Mouse (Mus musculus): ENCODE measurements around the gene Apba3. TPM values are rescaled to one million over a fixed set of nuclear protein-coding genes. Genes with fewer than 3 reads are reported as not detected.

Gene Apba3
- polyA plus RNA-seq, 1 experiment from 2014 or later, result 55.7 TPM

DNA sequence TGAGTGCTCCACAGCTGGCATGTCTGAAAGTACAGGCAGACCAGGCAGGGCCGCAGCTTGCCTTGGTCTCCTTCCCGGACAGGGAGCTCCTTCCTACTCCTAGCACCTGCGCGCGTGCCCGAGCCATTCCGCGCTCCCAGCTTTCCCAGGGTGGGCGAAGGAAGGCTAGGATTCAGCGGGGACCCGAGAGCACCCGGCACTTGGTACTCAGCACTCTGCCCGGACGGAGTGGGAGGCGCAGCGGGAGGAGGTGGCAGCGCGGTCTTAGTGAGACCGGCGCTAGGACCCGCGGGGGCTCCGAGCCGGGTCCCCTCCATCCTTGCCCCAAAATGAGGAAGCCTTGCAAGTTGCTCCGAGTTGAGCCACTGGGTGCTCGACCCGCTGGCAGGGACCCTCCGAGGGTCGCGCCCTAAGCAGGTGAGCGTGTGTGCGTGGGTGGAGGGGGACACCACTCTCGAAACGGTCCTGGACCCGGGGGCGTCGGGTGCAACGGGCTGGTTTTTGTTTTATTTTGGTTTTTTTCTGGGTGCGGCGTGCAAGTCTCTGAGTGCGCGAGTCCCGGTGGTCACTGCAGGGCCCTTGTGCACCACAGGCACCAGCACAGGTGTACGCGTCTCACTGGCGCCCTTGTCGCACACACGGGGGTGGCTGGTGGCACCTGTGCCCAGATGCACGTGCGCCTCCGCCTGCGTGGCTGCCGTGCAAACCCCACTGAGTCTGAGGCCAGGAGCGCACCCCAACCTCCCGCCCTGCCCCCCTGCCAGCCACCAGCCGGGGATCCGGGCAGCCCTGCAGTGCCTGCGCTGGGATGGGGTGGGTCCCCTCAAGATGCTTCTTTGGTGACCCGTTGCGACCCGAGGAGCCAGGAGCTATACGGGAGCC lies 9.4 kb upstream of the Apba3 start:
- ATAC-seq (replicated peaks; ENCODE audit: low FRiP score, low read depth), result no peak
- Histone ChIP-seq H3K4me1 (replicated peaks; ENCODE audit: insufficient read depth, low read length) (peaks cover 13% of the 10 kb centered on the region; the same call in 1 of the 2 replicates), H3K9me3 (replicated peaks; ENCODE audit: low read length) (no peaks in the 10 kb centered on the region; the same call in 1 of the 2 replicates), H3K36me3 (ENCODE audit: insufficient read depth, low read length) (peaks cover 2% of the 10 kb centered on the region; the same call in 1 of the 2 replicates), H3K4me3 (replicated peaks; ENCODE audit: low read depth, low read length) (peak overlapping the region; percentile 32), H3K9ac (ENCODE audit: low read depth, low read length) (peak overlapping the region; percentile 51), H3K27ac (no peak overlapping the region), H3K27me3 (ENCODE audit: insufficient read depth, low read length) (peaks cover 13% of the 10 kb centered on the region), H3K4me2 (ENCODE audit: low read length) (peak overlapping the region; percentile 83)
- 2% methylated on average over 62 of the region's 62 CpGs for WGBS
- peak; percentile 24 for DNase-seq (ENCODE audit: low spot score)
- TF ChIP-seq CTCF (IDR thresholded peaks at IDR 0.05; ENCODE audit: low read depth), result no peak

DNA sequence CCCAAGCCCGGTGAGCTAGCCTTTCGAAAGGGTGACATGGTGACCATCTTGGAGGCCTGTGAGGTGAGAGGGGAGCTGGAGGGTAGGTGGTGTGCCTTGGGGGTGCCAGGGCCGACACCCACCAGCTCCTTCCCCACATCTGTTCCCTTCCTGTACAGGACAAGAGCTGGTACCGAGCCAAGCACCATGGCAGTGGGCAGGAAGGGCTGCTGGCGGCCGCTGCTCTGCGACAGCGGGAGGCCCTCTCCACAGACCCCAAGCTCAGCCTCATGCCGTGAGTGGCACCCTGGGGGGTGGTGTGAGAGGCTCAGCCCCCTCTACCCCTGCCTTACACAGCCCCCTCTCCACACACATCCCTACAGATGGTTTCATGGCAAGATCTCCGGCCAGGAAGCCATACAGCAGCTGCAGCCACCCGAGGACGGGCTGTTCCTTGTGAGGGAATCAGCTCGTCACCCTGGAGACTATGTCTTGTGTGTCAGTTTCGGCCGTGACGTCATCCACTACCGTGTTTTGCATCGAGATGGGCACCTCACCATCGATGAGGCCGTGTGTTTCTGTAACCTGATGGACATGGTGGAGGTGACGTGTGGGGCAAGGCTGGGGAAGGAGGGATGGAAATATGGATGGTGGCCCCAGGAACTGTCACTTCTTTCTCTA lies 7.4 kb upstream of the Apba3 start:
- 0 out of 2 replicates have a peak, but pooled peaks cover 6% of the 10 kb centered on the region for H3K4me1 ChIP-seq (replicated peaks; ENCODE audit: insufficient read depth, low read length)
- H3K4me2 ChIP-seq (ENCODE audit: low read length), result no peak overlapping the region
- peaks cover 7% of the 10 kb centered on the region for H3K27me3 ChIP-seq (ENCODE audit: insufficient read depth, low read length)
- DNase-seq (ENCODE audit: low spot score), result no peak
- no peak overlapping the region for H3K27ac ChIP-seq
- H3K9me3 ChIP-seq (replicated peaks; ENCODE audit: low read length), result no peaks in the 10 kb centered on the region; the same call in 1 of the 2 replicates
- ATAC-seq (replicated peaks; ENCODE audit: low FRiP score, low read depth), result no peak
- TF ChIP-seq CTCF (IDR thresholded peaks at IDR 0.05; ENCODE audit: low read depth), result no peak
- no peak overlapping the region for H3K4me3 ChIP-seq (replicated peaks; ENCODE audit: low read depth, low read length)
- peaks cover 13% of the 10 kb centered on the region; the same call in 1 of the 2 replicates for H3K36me3 ChIP-seq (ENCODE audit: insufficient read depth, low read length)
- no peak overlapping the region for H3K9ac ChIP-seq (ENCODE audit: low read depth, low read length)
- WGBS, result 45% methylated on average over 21 of the region's 21 CpGs

DNA sequence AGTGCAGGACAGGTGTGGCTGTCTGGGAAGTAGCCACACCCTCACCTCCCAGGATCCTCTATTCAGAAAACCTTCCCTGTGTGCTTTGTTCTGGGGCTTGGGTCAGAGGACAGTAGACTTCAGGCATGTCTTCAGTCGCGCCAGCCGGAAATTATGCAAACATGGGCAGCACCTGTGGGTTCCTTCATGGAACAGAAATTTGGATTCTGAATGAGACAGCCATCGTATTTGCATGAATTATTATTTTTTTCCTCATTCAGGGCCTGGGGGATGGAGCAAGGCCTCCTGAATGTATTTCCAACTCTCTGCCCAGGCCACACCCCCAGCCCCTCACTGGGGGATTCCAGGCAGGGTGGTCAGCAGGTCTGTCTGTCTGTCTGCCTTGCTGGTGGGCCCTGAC lies 5.7 kb upstream of the Apba3 start:
- WGBS, result 95% methylated on average over 4 of the region's 4 CpGs
- peaks cover 6% of the 10 kb centered on the region; the same call in 1 of the 2 replicates for H3K4me1 ChIP-seq (replicated peaks; ENCODE audit: insufficient read depth, low read length)

DNA sequence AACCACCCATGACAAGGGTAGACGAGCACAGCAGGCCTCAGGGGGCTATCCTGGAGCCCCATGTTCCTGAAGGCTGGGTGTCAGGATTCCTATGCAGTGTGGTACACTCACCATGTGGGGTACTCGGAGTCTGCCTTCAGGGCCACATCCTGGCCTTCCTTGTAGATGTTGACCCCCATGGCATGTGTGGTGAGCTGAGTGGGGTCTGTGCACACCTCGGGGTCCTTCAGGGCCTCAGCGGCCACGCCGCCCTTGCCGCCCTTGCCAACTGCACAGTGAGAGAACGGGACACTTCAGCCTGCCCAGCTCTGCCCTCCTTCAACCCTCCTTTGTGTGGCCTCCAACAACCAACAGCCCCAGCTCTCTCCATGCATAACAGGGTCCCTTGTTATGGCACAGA lies 1.2 kb upstream of the Apba3 start:
- ATAC-seq (replicated peaks; ENCODE audit: low FRiP score, low read depth), result no peak
- Histone ChIP-seq H3K4me2 (ENCODE audit: low read length) (peak overlapping the region; percentile 71), H3K9ac (ENCODE audit: low read depth, low read length) (0 out of 2 replicates have a peak overlapping the region, but pooled peaks have one; percentile 37), H3K4me1 (replicated peaks; ENCODE audit: insufficient read depth, low read length) (peaks cover 6% of the 10 kb centered on the region), H3K27ac (no peak overlapping the region), H3K4me3 (replicated peaks; ENCODE audit: low read depth, low read length) (0 out of 2 replicates have a peak overlapping the region, but pooled peaks have one; percentile 53), H3K27me3 (ENCODE audit: insufficient read depth, low read length) (no peaks in the 10 kb centered on the region), H3K36me3 (ENCODE audit: insufficient read depth, low read length) (peaks cover 23% of the 10 kb centered on the region; the same call in 1 of the 2 replicates), H3K9me3 (replicated peaks; ENCODE audit: low read length) (no peaks in the 10 kb centered on the region; the same call in 1 of the 2 replicates)
- TF ChIP-seq CTCF (IDR thresholded peaks at IDR 0.05; ENCODE audit: low read depth), result no peak
- DNase-seq (ENCODE audit: low spot score), result no peak
- 93% methylated on average over 8 of the region's 8 CpGs for WGBS

More for the DNA sequence above, 5.7 kb upstream of the Apba3 start:
- TF ChIP-seq CTCF (IDR thresholded peaks at IDR 0.05; ENCODE audit: low read depth), result no peak
- Histone ChIP-seq H3K27me3 (ENCODE audit: insufficient read depth, low read length) (peaks cover 7% of the 10 kb centered on the region), H3K9ac (ENCODE audit: low read depth, low read length) (no peak overlapping the region), H3K27ac (no peak overlapping the region), H3K36me3 (ENCODE audit: insufficient read depth, low read length) (peaks cover 23% of the 10 kb centered on the region; the same call in 1 of the 2 replicates), H3K4me3 (replicated peaks; ENCODE audit: low read depth, low read length) (no peak overlapping the region), H3K4me2 (ENCODE audit: low read length) (no peak overlapping the region), H3K9me3 (replicated peaks; ENCODE audit: low read length) (no peaks in the 10 kb centered on the region; the same call in 1 of the 2 replicates)
- ATAC-seq (replicated peaks; ENCODE audit: low FRiP score, low read depth), result no peak
- no peak for DNase-seq (ENCODE audit: low spot score)

DNA sequence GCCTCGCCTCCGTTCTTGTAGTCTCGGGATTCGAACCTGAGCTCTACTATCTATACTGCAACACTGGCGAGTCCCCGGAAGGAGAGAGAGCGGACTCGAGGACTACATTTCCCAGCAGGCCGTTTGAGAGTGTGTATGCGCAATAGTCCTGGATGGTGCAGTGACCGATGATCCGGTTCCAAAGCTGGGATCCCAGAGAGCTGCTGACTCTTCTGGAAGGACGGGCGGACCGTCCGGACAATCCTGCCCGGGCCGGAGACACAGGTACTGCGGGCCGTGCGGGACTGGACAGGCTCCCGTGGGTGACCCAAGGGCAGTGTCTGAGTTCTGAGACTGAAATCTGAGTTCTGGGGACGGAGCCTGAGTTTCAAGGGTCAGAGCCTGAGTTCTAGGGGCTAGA lies 1.3 kb downstream of the Apba3 start:
- H3K36me3 ChIP-seq (ENCODE audit: insufficient read depth, low read length), result peaks cover 41% of the 10 kb centered on the region

More for the DNA sequence above, 1.3 kb downstream of the Apba3 start:
- DNase-seq (ENCODE audit: low spot score) (peak; percentile 95), ATAC-seq (replicated peaks; ENCODE audit: low FRiP score, low read depth) (peak; percentile 42)
- Histone ChIP-seq H3K4me3 (replicated peaks; ENCODE audit: low read depth, low read length) (peak overlapping the region; percentile 67), H3K4me1 (replicated peaks; ENCODE audit: insufficient read depth, low read length) (peaks cover 6% of the 10 kb centered on the region), H3K4me2 (ENCODE audit: low read length) (peak overlapping the region; percentile 65), H3K9ac (ENCODE audit: low read depth, low read length) (peak overlapping the region; percentile 72), H3K27ac (no peak overlapping the region; the same call in 1 of the 2 replicates), H3K9me3 (replicated peaks; ENCODE audit: low read length) (no peaks in the 10 kb centered on the region), H3K27me3 (ENCODE audit: insufficient read depth, low read length) (no peaks in the 10 kb centered on the region)
- WGBS, result 2% methylated on average over 23 of the region's 23 CpGs
- no peak for TF ChIP-seq CTCF (IDR thresholded peaks at IDR 0.05; ENCODE audit: low read depth)
